Mouse (Mus musculus) midbrain, embryonic 16.5 days (tissue): ENCODE results near the gene Ninj2. TPM values are rescaled to one million over a fixed set of nuclear protein-coding genes. Genes with fewer than 3 reads are reported as not detected.
A peak's percentile ranks its signal among the peaks of the same experiment; 100 is the strongest.

ENCODE experiments used
- ATAC-seq: fragments of 200-750 bp; cut with Nextera tagmentation; 2 replicates; pipeline ENCODE4 v1.8.0; 2017; ENCODE audit warnings: moderate TSS enrichment
- H3K27ac ChIP-seq: fragments of 300-500 bp; sonication (generic); 2 replicates; pipeline ENCODE4 v1.5.1; 2014; ENCODE audit warnings: mild to moderate bottlenecking, low read length, mixed read lengths
- H3K27me3 ChIP-seq: fragments of 300-500 bp; sonication (generic); 2 replicates; pipeline ENCODE4 v1.6.1; 2014; ENCODE audit warnings: low read depth, low read length, mixed read lengths; ENCODE audit not compliant: control insufficient read depth, insufficient read depth
- H3K36me3 ChIP-seq: fragments of 300-500 bp; sonication (generic); 2 replicates; pipeline ENCODE4 v1.6.1; 2014; ENCODE audit warnings: mild to moderate bottlenecking, low read length, moderate library complexity, mixed read lengths; ENCODE audit not compliant: control insufficient read depth, insufficient read depth
- H3K4me1 ChIP-seq: fragments of 300-500 bp; sonication (generic); 2 replicates; pipeline ENCODE4 v1.6.1; 2014; ENCODE audit warnings: mild to moderate bottlenecking, low read length, mixed read lengths; ENCODE audit not compliant: control insufficient read depth, insufficient read depth
- H3K4me2 ChIP-seq: fragments of 300-500 bp; sonication (generic); 2 replicates; pipeline ENCODE4 v1.6.1; 2014; ENCODE audit warnings: mild to moderate bottlenecking, low read length, mixed read lengths
- H3K4me3 ChIP-seq: fragments of 300-500 bp; sonication (generic); 2 replicates; pipeline ENCODE4 v1.5.1; 2014; ENCODE audit warnings: low read depth, mild to moderate bottlenecking, low read length, moderate library complexity, mixed read lengths
- H3K9ac ChIP-seq: fragments of 300-500 bp; sonication (generic); 2 replicates; pipeline ENCODE4 v1.6.1; 2014; ENCODE audit warnings: low read depth, low read length, mixed read lengths
- H3K9me3 ChIP-seq: fragments of 300-500 bp; sonication (generic); replicated peaks from 2 replicates; pipeline ENCODE4 v1.6.1; 2014; ENCODE audit warnings: mild to moderate bottlenecking, low read length, mixed read lengths; ENCODE audit not compliant: control insufficient read depth, poor library complexity, severe bottlenecking
- WGBS: fragments of 180-500 bp; shearing (Covaris S2); extraction: QIAGEN DNeasy Blood & Tissue Kit; methylation state at CpG from one replicate; pipeline ENCODE4 v1.1.7; 2014; 5-methylcytosine and 5-hydroxymethylcytosine counted together
- polyA plus RNA-seq: library from polyadenylated mRNA; unstranded; fragments of >200 nt; fragmentation: Nextera tagmentation; extraction: Ambion mirVana; gene quantifications from 2 replicates; pipeline ENCODE4 v1.2.1, GENCODE M21; 2015

Gene Ninj2
- polyA plus RNA-seq, 1 experiment from 2014 or later = not detected

- Histone ChIP-seq H3K4me2 (no peak overlapping the region), H3K36me3 (no peaks in the 10 kb centered on the region), H3K9me3 (no peaks in the 10 kb centered on the region), H3K9ac (no peak overlapping the region), H3K27ac (no peak overlapping the region), H3K4me3 (no peak overlapping the region), H3K4me1 (peaks cover 10% of the 10 kb centered on the region; the same call in 1 of the 2 replicates), H3K27me3 (no peaks in the 10 kb centered on the region)
- WGBS = 87% methylated on average over 4 of the region's 4 CpGs
- no peak for ATAC-seq
Measured at GRCm38 (mm10) chr6:120155510-120155909, 62.4 kb downstream of the Ninj2 start.

- no peaks in the 10 kb centered on the region for H3K36me3 ChIP-seq
- peaks cover 10% of the 10 kb centered on the region; the same call in 1 of the 2 replicates for H3K4me1 ChIP-seq
- no peaks in the 10 kb centered on the region for H3K9me3 ChIP-seq
- H3K4me2 ChIP-seq = no peak overlapping the region
- 52% methylated on average over 6 of the region's 6 CpGs for WGBS
- no peak overlapping the region for H3K27ac ChIP-seq
- no peak overlapping the region for H3K9ac ChIP-seq
- H3K4me3 ChIP-seq = no peak overlapping the region
- no peak for ATAC-seq
- H3K27me3 ChIP-seq = no peaks in the 10 kb centered on the region
Measured at GRCm38 (mm10) chr6:120157479-120157878, 64.3 kb downstream of the Ninj2 start.

GRCm38 (mm10) chr6:120159133-120159901, 66.2 kb downstream of the Ninj2 start:
- no peak overlapping the region for H3K4me2 ChIP-seq

DNA sequence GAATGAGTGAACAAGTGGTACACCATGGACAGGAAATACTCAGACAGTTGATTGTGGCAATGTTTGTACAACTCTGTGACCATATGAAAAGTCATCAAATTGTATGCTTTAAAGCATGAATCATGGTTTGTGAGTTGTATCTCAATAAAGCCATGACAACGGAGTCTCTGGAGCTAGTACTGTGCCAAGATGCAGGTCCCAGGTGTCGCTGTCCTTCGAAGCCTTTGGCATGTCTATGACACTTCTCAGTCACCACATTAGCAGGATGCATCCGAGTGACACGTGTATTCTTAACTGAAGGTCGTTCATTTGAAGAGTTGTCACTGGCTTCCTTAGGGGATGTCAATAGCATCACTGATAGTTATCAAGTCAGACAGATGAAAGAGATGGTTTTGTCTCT, 69.8 kb downstream of the Ninj2 start:
- Histone ChIP-seq H3K4me3 (no peak overlapping the region), H3K27ac (no peak overlapping the region), H3K4me1 (peaks cover 8% of the 10 kb centered on the region; the same call in 1 of the 2 replicates), H3K27me3 (no peaks in the 10 kb centered on the region), H3K9me3 (no peaks in the 10 kb centered on the region), H3K36me3 (no peaks in the 10 kb centered on the region), H3K4me2 (no peak overlapping the region), H3K9ac (no peak overlapping the region)
- ATAC-seq = no peak
- WGBS = 85% methylated on average over 6 of the region's 6 CpGs

More at GRCm38 (mm10) chr6:120159133-120159901, 66.2 kb downstream of the Ninj2 start:
- no peaks in the 10 kb centered on the region for H3K36me3 ChIP-seq
- 56% methylated on average over 9 of the region's 9 CpGs for WGBS
- H3K9ac ChIP-seq = no peak overlapping the region
- no peak overlapping the region for H3K4me3 ChIP-seq
- H3K4me1 ChIP-seq = peaks cover 10% of the 10 kb centered on the region; the same call in 1 of the 2 replicates
- 0 out of 2 replicates have a peak overlapping the region, but pooled peaks have one; percentile 50 for H3K27ac ChIP-seq
- H3K27me3 ChIP-seq = no peaks in the 10 kb centered on the region
- peak; percentile 70 for ATAC-seq
- no peaks in the 10 kb centered on the region for H3K9me3 ChIP-seq

GRCm38 (mm10) chr6:120164765-120165164, 71.6 kb downstream of the Ninj2 start:
- Histone ChIP-seq H3K36me3 (no peaks in the 10 kb centered on the region), H3K4me1 (peaks cover under 1% of the 10 kb centered on the region; the same call in 1 of the 2 replicates)
- 78% methylated on average over 4 of the region's 4 CpGs for WGBS

GRCm38 (mm10) chr6:120167574-120167973, 74.4 kb downstream of the Ninj2 start:
- Histone ChIP-seq H3K9ac (no peak overlapping the region), H3K4me3 (no peak overlapping the region), H3K36me3 (no peaks in the 10 kb centered on the region), H3K27me3 (no peaks in the 10 kb centered on the region), H3K4me1 (no peaks in the 10 kb centered on the region), H3K9me3 (no peaks in the 10 kb centered on the region), H3K4me2 (no peak overlapping the region), H3K27ac (no peak overlapping the region)
- ATAC-seq = no peak
- WGBS = 81% methylated on average over 4 of the region's 4 CpGs

More at GRCm38 (mm10) chr6:120164765-120165164, 71.6 kb downstream of the Ninj2 start:
- ATAC-seq = no peak
- H3K27me3 ChIP-seq = no peaks in the 10 kb centered on the region
- no peak overlapping the region for H3K9ac ChIP-seq
- no peaks in the 10 kb centered on the region for H3K9me3 ChIP-seq
- H3K4me2 ChIP-seq = no peak overlapping the region
- no peak overlapping the region for H3K4me3 ChIP-seq
- H3K27ac ChIP-seq = no peak overlapping the region

GRCm38 (mm10) chr6:120172294-120173017, 79.3 kb downstream of the Ninj2 start:
- H3K9ac ChIP-seq = no peak overlapping the region
- no peak overlapping the region for H3K4me3 ChIP-seq
- no peaks in the 10 kb centered on the region for H3K4me1 ChIP-seq
- no peaks in the 10 kb centered on the region for H3K9me3 ChIP-seq
- H3K36me3 ChIP-seq = no peaks in the 10 kb centered on the region
- H3K27me3 ChIP-seq = no peaks in the 10 kb centered on the region
- no peak overlapping the region for H3K4me2 ChIP-seq
- ATAC-seq = no peak
- no peak overlapping the region for H3K27ac ChIP-seq
- 78% methylated on average over 8 of the region's 8 CpGs for WGBS

- no peak overlapping the region for H3K4me2 ChIP-seq
- ATAC-seq = no peak
- 85% methylated on average over 6 of the region's 6 CpGs for WGBS
- no peaks in the 10 kb centered on the region for H3K9me3 ChIP-seq
- H3K4me3 ChIP-seq = no peak overlapping the region
- H3K4me1 ChIP-seq = no peaks in the 10 kb centered on the region
- H3K9ac ChIP-seq = no peak overlapping the region
- no peak overlapping the region for H3K27ac ChIP-seq
- no peaks in the 10 kb centered on the region for H3K36me3 ChIP-seq
- no peaks in the 10 kb centered on the region for H3K27me3 ChIP-seq
Measured at GRCm38 (mm10) chr6:120174028-120174601, 81.0 kb downstream of the Ninj2 start.
